Mouse (Mus musculus) kidney, adult 11 months (tissue): ENCODE measurements around the gene Alk.
A peak's percentile ranks its signal among the peaks of the same experiment; 100 is the strongest.

Source experiments
- DNase-seq: peaks from one replicate; pipeline ENCODE4 v3.0.0; 2022

The Alk gene

GRCm38 (mm10) chr17:71955011-71955410 is 649.4 kb downstream of the Alk start:
- DNase-seq: no peak

- DNase-seq: no peak
Observed at GRCm38 (mm10) chr17:71954217-71954844, 650.1 kb downstream of the Alk start.

GRCm38 (mm10) chr17:71950968-71951367 is 653.5 kb downstream of the Alk start:
- DNase-seq: no peak

GRCm38 (mm10) chr17:71948687-71949086 is 655.7 kb downstream of the Alk start:
- DNase-seq: no peak

- no peak for DNase-seq
Observed at GRCm38 (mm10) chr17:71947452-71947851, 657.0 kb downstream of the Alk start.

- DNase-seq: no peak
Observed at GRCm38 (mm10) chr17:71944020-71944419, 660.4 kb downstream of the Alk start.

- peak; percentile 26 for DNase-seq
Observed at GRCm38 (mm10) chr17:71942052-71942451, 662.4 kb downstream of the Alk start.

- no peak for DNase-seq
Observed at GRCm38 (mm10) chr17:71941436-71941835, 663.0 kb downstream of the Alk start.

- DNase-seq: no peak
Observed at GRCm38 (mm10) chr17:71936681-71937080, 667.7 kb downstream of the Alk start.

- DNase-seq: peak; percentile 28
Observed at GRCm38 (mm10) chr17:71935837-71936236, 668.6 kb downstream of the Alk start.

- no peak for DNase-seq
Observed at GRCm38 (mm10) chr17:71935336-71935735, 669.1 kb downstream of the Alk start.

- no peak for DNase-seq
Observed at GRCm38 (mm10) chr17:71914941-71915340, 689.5 kb downstream of the Alk start.

GRCm38 (mm10) chr17:71914541-71914940 is 689.9 kb downstream of the Alk start:
- no peak for DNase-seq

GRCm38 (mm10) chr17:71913188-71913587 is 691.2 kb downstream of the Alk start:
- DNase-seq: no peak

- no peak for DNase-seq
Observed at GRCm38 (mm10) chr17:71909107-71909506, 695.3 kb downstream of the Alk start.

- DNase-seq: no peak
Observed at GRCm38 (mm10) chr17:71881369-71881768, 723.1 kb downstream of the Alk start.

- no peak for DNase-seq
Observed at GRCm38 (mm10) chr17:71875492-71875891, 728.9 kb downstream of the Alk start.

GRCm38 (mm10) chr17:71874795-71875194 is 729.6 kb downstream of the Alk start:
- DNase-seq: no peak

- DNase-seq: peak; percentile 31
Observed at GRCm38 (mm10) chr17:71874077-71874476, 730.4 kb downstream of the Alk start.

- DNase-seq: peak; percentile 12
Observed at GRCm38 (mm10) chr17:71872976-71873375, 731.5 kb downstream of the Alk start.

- DNase-seq: no peak
Observed at GRCm38 (mm10) chr17:71871981-71872380, 732.4 kb downstream of the Alk start.

- no peak for DNase-seq
Observed at GRCm38 (mm10) chr17:71870641-71871040, 733.8 kb downstream of the Alk start.

GRCm38 (mm10) chr17:71870232-71870621 is 734.2 kb downstream of the Alk start:
- no peak for DNase-seq

- DNase-seq: no peak
Observed at GRCm38 (mm10) chr17:71869372-71870231, 734.8 kb downstream of the Alk start.
